Mouse (Mus musculus): ENCODE results near the gene Ccp110. TPM values are rescaled to one million over a fixed set of nuclear protein-coding genes. Genes with fewer than 3 reads are reported as not detected.

The Ccp110 gene
- polyA plus RNA-seq, 1 experiment from 2014 or later, result 45.9 TPM

- DNase-seq (ENCODE audit: extremely low spot score, low spot score), result no peak
- Histone ChIP-seq H3K36me3 (replicated peaks) (peaks cover 26% of the 10 kb centered on the region), H3K9me3 (no peaks in the 10 kb centered on the region), H3K27ac (no peak overlapping the region), H3K4me3 (no peak overlapping the region), H3K27me3 (ENCODE audit: poor library complexity, severe bottlenecking) (no peaks in the 10 kb centered on the region), H3K4me1 (peaks cover 6% of the 10 kb centered on the region)
- 93% methylated on average over 11 of the region's 11 CpGs for WGBS
These were observed 71.1 kb downstream of the Ccp110 start for GRCm38 (mm10) chr7:118783305-118784001.

DNA sequence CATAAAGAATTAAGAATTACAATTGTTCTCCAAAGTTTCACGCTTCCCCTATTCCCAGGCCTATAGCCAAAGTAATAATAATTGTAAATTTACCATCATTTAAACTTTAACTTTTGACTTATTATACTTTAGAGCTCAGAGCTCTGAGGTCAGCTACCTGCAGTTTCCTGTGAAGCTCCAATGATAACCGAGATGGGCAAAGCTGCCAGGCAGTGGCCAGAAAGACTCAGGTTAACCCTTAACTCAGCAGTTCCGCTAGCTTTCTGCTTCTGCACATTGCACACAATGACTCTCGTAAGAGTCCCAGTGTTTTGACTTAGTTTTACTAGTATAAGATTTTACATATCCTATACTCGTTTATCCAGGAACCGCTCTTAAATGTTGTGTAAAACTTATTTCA lies 73.7 kb downstream of the Ccp110 start:
- DNase-seq (ENCODE audit: extremely low spot score, low spot score), result no peak
- Histone ChIP-seq H3K27ac (no peak overlapping the region), H3K4me3 (no peak overlapping the region), H3K9me3 (no peaks in the 10 kb centered on the region), H3K4me1 (peaks cover 11% of the 10 kb centered on the region), H3K36me3 (replicated peaks) (peaks cover 12% of the 10 kb centered on the region), H3K27me3 (ENCODE audit: poor library complexity, severe bottlenecking) (no peaks in the 10 kb centered on the region)
- WGBS, result 82% methylated on average over 6 of the region's 6 CpGs

Other genes with a start within 250 kb of the Ccp110 start
- 0.82 and 0.95 TPM in 2 replicates for gene Itpripl2, start 220.6 kb upstream of the Ccp110 start, polyA plus RNA-seq (2016; fragmentation: Nextera tagmentation; extraction: Ambion mirVana)
- gene Coq7, start 179.2 kb upstream of the Ccp110 start, polyA plus RNA-seq (2016; fragmentation: Nextera tagmentation; extraction: Ambion mirVana), result 129 and 135 TPM in 2 replicates
- gene Tmc7, start 127.8 kb upstream of the Ccp110 start, polyA plus RNA-seq (2016; fragmentation: Nextera tagmentation; extraction: Ambion mirVana), result 6.6 and 7.1 TPM in 2 replicates
- gene Tmc5, start 115.3 kb upstream of the Ccp110 start, polyA plus RNA-seq (2016; fragmentation: Nextera tagmentation; extraction: Ambion mirVana), result 0.05 and 0.11 TPM in 2 replicates
- gene Gde1, start 6.8 kb upstream of the Ccp110 start, polyA plus RNA-seq (2016; fragmentation: Nextera tagmentation; extraction: Ambion mirVana), result 76.1 and 82.2 TPM in 2 replicates
- 63.1 and 67.2 TPM in 2 replicates for gene Vps35l, start 27.7 kb downstream of the Ccp110 start, polyA plus RNA-seq (2016; fragmentation: Nextera tagmentation; extraction: Ambion mirVana)
- gene Iqck, start 143.2 kb downstream of the Ccp110 start, polyA plus RNA-seq (2016; fragmentation: Nextera tagmentation; extraction: Ambion mirVana), result 3.4 and 3.5 TPM in 2 replicates
- gene Knop1, start 143.7 kb downstream of the Ccp110 start, polyA plus RNA-seq (2016; fragmentation: Nextera tagmentation; extraction: Ambion mirVana), result 150 and 153 TPM in 2 replicates